Mouse (Mus musculus) heart, embryonic 14.5 days (tissue): Measurements from ENCODE around the gene Mcm2. TPM values are rescaled to one million over a fixed set of nuclear protein-coding genes. Genes with fewer than 3 reads are reported as not detected.

Experiments used
- ATAC-seq: fragments of 200-750 bp; cut with Nextera tagmentation; 2 replicates; pipeline ENCODE4 v1.8.0; 2017; ENCODE audit warnings: low read depth, moderate TSS enrichment; ENCODE audit not compliant: insufficient number of reproducible peaks, insufficient read depth, low FRiP score
- H3K27ac ChIP-seq, 2 experiments: fragments of 200-500 bp in 1 of 2; fragments of 300-500 bp in 1 of 2; sonication (generic) in 1 of 2; replicated peaks in 1 of 2; 2 replicates each; pipeline ENCODE4 v1.5.1; 2012 to 2014; ENCODE audit warnings: low read depth in 2 of 2, low read length in 2 of 2, control low read depth in 1 of 2, mild to moderate bottlenecking in 1 of 2, mixed read lengths in 1 of 2; ENCODE audit not compliant: control insufficient read depth in 1 of 2, insufficient read depth in 1 of 2
- H3K27me3 ChIP-seq: fragments of 300-500 bp; sonication (generic); 2 replicates; pipeline ENCODE4 v1.6.1; 2014; ENCODE audit warnings: mild to moderate bottlenecking, low read length, control low read depth; ENCODE audit not compliant: control insufficient read depth, insufficient read depth
- H3K36me3 ChIP-seq: fragments of 300-500 bp; sonication (generic); 2 replicates; pipeline ENCODE4 v1.6.1; 2014; ENCODE audit warnings: mild to moderate bottlenecking, control low read depth, low read length, mixed read lengths; ENCODE audit not compliant: control insufficient read depth, insufficient read depth
- H3K4me1 ChIP-seq, 2 experiments: fragments of 200-500 bp in 1 of 2; fragments of 300-500 bp in 1 of 2; sonication (generic) in 1 of 2; 2 replicates each; pipeline ENCODE4 v1.6.1; 2012 to 2014; ENCODE audit warnings: low read length in 2 of 2, control low read depth in 1 of 2, mixed read lengths in 1 of 2; ENCODE audit not compliant: control insufficient read depth in 2 of 2, insufficient read depth in 2 of 2
- H3K4me2 ChIP-seq: fragments of 300-500 bp; sonication (generic); 2 replicates; pipeline ENCODE4 v1.6.1; 2014; ENCODE audit warnings: mild to moderate bottlenecking, low read length
- H3K4me3 ChIP-seq, 2 experiments: fragments of 200-500 bp in 1 of 2; fragments of 300-500 bp in 1 of 2; sonication (generic) in 1 of 2; 2 replicates each; pipeline ENCODE4 v1.5.1; 2012 to 2014; ENCODE audit warnings: low read length in 2 of 2, mild to moderate bottlenecking in 2 of 2, control low read depth in 1 of 2, low read depth in 1 of 2, moderate library complexity in 1 of 2; ENCODE audit not compliant: control insufficient read depth in 1 of 2, insufficient read depth in 1 of 2
- H3K9ac ChIP-seq: fragments of 300-500 bp; sonication (generic); 2 replicates; pipeline ENCODE4 v1.6.1; 2014; ENCODE audit warnings: mild to moderate bottlenecking, low read length
- H3K9me3 ChIP-seq: fragments of 300-500 bp; sonication (generic); 2 replicates; pipeline ENCODE4 v1.6.1; 2016; ENCODE audit warnings: low read length, control low read depth; ENCODE audit not compliant: control insufficient read depth
- whole genome bisulfite sequencing: fragments of 180-500 bp; shearing (Covaris S2); extraction: QIAGEN DNeasy Blood & Tissue Kit; methylation state at CpG from one replicate; pipeline ENCODE4 v1.1.7; 2014; 5-methylcytosine and 5-hydroxymethylcytosine counted together
- polyA plus RNA-seq: library from polyadenylated mRNA; unstranded; fragments of >200 nt; fragmentation: Nextera tagmentation; extraction: Ambion mirVana; gene quantifications from 2 replicates; pipeline ENCODE4 v1.2.1, GENCODE M21; 2014

The Mcm2 gene
- polyA plus RNA-seq, 1 experiment from 2014 or later: 79.2 TPM

DNA sequence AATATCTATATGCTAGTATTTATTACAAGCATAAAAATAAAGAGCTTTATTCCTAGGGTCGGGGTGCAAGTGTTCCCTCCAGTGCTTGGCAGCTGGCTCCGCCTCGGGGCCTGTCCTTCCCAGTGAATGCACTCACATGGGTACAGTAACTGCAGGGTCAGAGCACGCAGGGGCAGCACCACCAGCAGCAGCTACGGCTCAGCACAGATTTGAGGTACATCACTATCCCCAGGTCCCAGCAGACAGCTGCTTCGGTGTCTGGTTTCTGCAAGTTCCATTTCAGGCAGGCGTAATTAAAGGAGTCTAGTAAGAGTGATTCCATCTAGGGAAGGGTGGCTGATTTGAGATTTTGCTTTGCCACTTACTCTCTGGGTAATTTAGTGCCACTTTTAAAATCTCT is 40.2 kb downstream of the Mcm2 start:
- 0 out of 2 replicates have a peak, but pooled peaks cover 3% of the 10 kb centered on the region for H3K9me3 ChIP-seq
- H3K27ac ChIP-seq: peak overlapping the region; percentile 17 to 91; a peak in 3 of 4 replicates
- H3K9ac ChIP-seq: peak overlapping the region; percentile 21; the same call in 1 of the 2 replicates
- no peak for ATAC-seq
- peaks cover 6% of the 10 kb centered on the region; the same call in 1 of the 2 replicates for H3K36me3 ChIP-seq
- no peaks in the 10 kb centered on the region for H3K27me3 ChIP-seq
- peaks cover 11 to 22% of the 10 kb centered on the region in 2 experiments for H3K4me1 ChIP-seq
- WGBS: 46% methylated on average over 7 of the region's 7 CpGs
- H3K4me2 ChIP-seq: no peak overlapping the region
- H3K4me3 ChIP-seq: no peak overlapping the region

DNA sequence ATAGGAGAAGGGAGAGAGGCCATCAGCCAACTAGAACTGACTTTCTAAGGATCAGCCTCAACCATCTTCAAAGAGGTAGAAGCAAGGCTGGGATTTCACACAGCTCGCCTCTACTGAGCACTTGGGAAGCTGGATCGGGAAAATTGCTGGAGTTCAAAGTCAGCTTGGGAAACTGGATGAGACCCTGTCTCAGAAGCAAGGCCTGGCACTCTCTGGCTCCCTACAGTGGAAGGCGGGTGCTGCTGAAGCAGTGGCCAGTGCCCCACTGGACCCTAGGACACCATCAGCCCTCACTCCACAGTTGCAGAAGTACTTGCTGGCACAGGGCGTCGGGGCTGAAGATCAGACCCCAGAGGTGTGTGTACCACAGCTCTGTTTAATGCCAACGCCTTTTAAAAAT is 40.8 kb downstream of the Mcm2 start:
- Histone ChIP-seq H3K27ac (peak overlapping the region; percentile 91 to 95), H3K4me1 (peaks cover 11 to 26% of the 10 kb centered on the region in 2 experiments), H3K4me2 (no peak overlapping the region; the same call in none of the 2 replicates), H3K9me3 (0 out of 2 replicates have a peak, but pooled peaks cover 3% of the 10 kb centered on the region), H3K36me3 (peaks cover 2% of the 10 kb centered on the region; the same call in 1 of the 2 replicates), H3K27me3 (no peaks in the 10 kb centered on the region), H3K4me3 (no peak overlapping the region), H3K9ac (peak overlapping the region; percentile 35)
- no peak for ATAC-seq
- WGBS: 54% methylated on average over 6 of the region's 6 CpGs

DNA sequence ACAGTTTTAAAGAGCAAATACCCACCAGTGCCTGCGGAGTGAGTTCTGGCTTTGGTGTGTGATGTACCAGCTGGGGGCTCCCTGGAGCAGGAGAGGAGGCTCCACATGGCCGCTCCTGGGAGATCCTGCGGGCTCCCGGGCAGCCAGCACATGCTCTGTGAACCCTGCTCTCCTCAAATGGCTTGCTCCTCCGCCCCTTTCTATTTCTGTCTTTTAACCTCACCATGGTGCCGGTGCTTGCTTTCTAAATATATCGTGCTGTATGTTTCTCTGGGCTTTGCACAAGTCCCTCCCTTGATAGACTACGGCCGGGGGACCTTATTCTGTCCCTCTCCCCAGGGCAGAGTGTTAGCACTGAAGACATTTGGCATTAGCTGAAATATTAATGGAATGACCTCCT is 41.3 kb downstream of the Mcm2 start:
- Histone ChIP-seq H3K9ac (peak overlapping the region; percentile 35), H3K4me2 (peak overlapping the region; percentile 21), H3K4me1 (peaks cover 11 to 27% of the 10 kb centered on the region in 2 experiments), H3K27me3 (no peaks in the 10 kb centered on the region), H3K4me3 (no peak overlapping the region), H3K36me3 (no peaks in the 10 kb centered on the region), H3K27ac (peak overlapping the region; percentile 91 to 95), H3K9me3 (0 out of 2 replicates have a peak, but pooled peaks cover 3% of the 10 kb centered on the region)
- peak; percentile 77 for ATAC-seq
- 5% methylated on average over 9 of the region's 9 CpGs for WGBS

DNA sequence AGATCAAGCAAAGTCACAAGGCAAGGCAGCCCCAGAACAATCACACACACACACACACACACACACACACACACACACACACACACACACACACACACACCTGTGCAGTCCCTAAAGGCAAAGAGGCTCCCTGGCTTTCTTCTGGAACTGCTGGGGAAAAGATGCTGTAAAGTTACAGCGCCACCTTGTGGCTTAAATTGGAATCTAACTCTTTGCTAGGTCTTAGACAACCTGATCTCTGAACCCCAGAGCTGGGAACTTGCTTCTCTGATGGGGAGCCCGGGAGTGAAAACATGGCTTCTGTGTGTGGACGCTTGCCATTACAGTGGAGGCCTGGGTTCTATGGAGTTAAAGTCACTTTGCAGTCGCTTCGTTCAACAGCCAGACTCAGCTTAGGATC is 42.9 kb downstream of the Mcm2 start:
- Histone ChIP-seq H3K9me3 (0 out of 2 replicates have a peak, but pooled peaks cover 3% of the 10 kb centered on the region), H3K4me3 (no peak overlapping the region), H3K27me3 (no peaks in the 10 kb centered on the region), H3K27ac (no peak overlapping the region), H3K4me1 (peaks cover 11 to 27% of the 10 kb centered on the region in 2 experiments), H3K36me3 (no peaks in the 10 kb centered on the region), H3K9ac (no peak overlapping the region), H3K4me2 (no peak overlapping the region)
- no peak for ATAC-seq
- 18% methylated on average over 5 of the region's 5 CpGs for WGBS

DNA sequence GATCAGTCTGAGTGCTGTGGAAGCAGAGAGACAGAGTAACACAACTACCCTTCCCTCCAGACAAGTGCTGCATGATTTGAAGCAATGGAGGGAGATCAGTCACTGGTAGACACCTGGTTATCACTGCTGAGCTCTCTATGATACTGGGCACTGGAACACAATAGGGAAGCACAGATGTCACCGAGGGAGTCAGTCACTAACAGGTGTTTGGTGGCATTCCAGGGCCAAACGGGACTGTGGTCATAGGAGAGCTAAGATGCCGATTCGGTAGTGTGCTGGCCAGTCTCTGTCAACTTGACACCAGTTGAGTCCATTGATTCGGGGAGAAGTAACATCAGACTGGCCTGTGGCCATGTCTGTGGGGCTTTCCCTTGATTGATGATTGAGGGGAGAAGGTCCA is 44.1 kb downstream of the Mcm2 start:
- H3K27ac ChIP-seq: no peak overlapping the region
- WGBS: 70% methylated on average over 5 of the region's 5 CpGs
- no peaks in the 10 kb centered on the region for H3K36me3 ChIP-seq
- no peak overlapping the region for H3K4me3 ChIP-seq
- no peak overlapping the region for H3K9ac ChIP-seq
- H3K9me3 ChIP-seq: 0 out of 2 replicates have a peak, but pooled peaks cover 3% of the 10 kb centered on the region
- peaks cover 11 to 27% of the 10 kb centered on the region in 2 experiments for H3K4me1 ChIP-seq
- H3K4me2 ChIP-seq: no peak overlapping the region
- ATAC-seq: no peak
- H3K27me3 ChIP-seq: no peaks in the 10 kb centered on the region

DNA sequence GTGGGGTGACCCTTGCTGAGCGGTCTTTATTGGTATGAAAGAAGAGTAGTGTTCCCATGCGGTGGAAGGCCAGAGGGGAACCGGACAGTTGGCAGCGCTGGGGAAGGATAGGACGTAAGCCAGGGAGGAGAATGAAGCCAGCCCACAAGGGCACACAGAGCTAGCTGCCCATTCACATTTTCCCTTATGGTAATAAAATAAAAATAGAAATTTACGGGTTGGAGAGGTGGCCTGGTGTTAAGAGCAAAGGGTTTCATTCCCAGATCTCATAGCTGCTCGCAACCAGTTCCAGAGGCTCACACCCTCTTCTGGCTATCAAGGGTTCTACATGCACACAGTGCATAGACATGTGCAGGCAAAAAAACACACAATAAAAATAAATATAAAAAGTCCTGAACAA is 48.5 kb downstream of the Mcm2 start:
- Histone ChIP-seq H3K4me3 (no peak overlapping the region), H3K27ac (no peak overlapping the region), H3K36me3 (no peaks in the 10 kb centered on the region), H3K9ac (no peak overlapping the region), H3K4me1 (0 out of 4 replicates have a peak, but pooled peaks cover 0 to 4% of the 10 kb centered on the region in 2 experiments), H3K27me3 (no peaks in the 10 kb centered on the region), H3K9me3 (0 out of 2 replicates have a peak, but pooled peaks cover 3% of the 10 kb centered on the region), H3K4me2 (no peak overlapping the region)
- ATAC-seq: no peak
- WGBS: 77% methylated on average over 7 of the region's 7 CpGs

DNA sequence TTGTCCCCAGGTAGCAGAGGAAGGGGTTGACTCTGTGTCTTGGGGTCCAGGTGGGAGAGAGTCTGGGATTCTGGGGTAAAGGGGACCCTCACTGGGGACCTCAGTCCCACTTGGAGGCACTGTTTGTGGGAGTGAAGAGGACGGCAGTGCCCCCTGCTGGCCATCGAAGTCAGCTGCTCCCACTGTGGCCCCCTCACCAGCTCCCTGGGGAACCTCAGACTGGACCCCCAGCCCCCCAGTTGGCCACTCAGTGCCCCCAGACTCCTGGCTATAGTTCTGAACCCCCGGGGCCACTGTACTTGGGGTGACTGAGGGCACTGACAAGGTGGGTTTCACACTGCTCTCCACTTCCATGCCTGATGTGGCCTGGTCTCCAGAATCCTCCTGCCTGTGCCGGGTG is 49.3 kb downstream of the Mcm2 start:
- H3K27ac ChIP-seq: no peak overlapping the region
- 0 out of 4 replicates have a peak, but pooled peaks cover 0 to 4% of the 10 kb centered on the region in 2 experiments for H3K4me1 ChIP-seq
- 50% methylated on average over 4 of the region's 4 CpGs for WGBS
- H3K36me3 ChIP-seq: no peaks in the 10 kb centered on the region
- ATAC-seq: no peak
- 0 out of 2 replicates have a peak, but pooled peaks cover 3% of the 10 kb centered on the region for H3K9me3 ChIP-seq
- H3K4me3 ChIP-seq: no peak overlapping the region
- H3K9ac ChIP-seq: no peak overlapping the region
- H3K4me2 ChIP-seq: no peak overlapping the region
- no peaks in the 10 kb centered on the region for H3K27me3 ChIP-seq

DNA sequence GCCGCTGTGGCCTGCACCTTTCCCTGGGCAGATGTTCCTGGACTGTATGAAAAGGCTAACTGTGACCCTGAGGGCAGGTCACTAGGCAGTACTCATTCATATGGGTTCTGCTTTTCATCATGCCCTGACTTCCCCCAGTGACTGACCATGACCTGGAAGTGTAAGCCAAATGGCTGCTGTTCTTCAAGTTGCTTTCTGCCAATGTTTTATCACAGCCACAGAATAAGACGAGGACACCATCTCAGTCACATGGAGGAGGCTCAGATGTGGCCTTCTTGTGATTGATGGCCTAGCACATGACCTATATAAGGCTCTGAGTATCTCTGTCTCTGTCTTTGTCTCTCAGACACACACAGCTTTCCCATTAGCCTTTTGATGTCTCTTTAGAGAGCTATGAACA is 51.0 kb downstream of the Mcm2 start:
- 55% methylated on average over 2 of the region's 2 CpGs for WGBS
- H3K4me1 ChIP-seq: peaks cover 6 to 11% of the 10 kb centered on the region in 2 experiments; a peak in 3 of 4 replicates
- H3K36me3 ChIP-seq: no peaks in the 10 kb centered on the region
- H3K4me2 ChIP-seq: no peak overlapping the region
- no peak overlapping the region for H3K9ac ChIP-seq
- 0 out of 2 replicates have a peak, but pooled peaks cover 3% of the 10 kb centered on the region for H3K9me3 ChIP-seq
- H3K4me3 ChIP-seq: no peak overlapping the region
- H3K27ac ChIP-seq: no peak overlapping the region
- H3K27me3 ChIP-seq: no peaks in the 10 kb centered on the region
- no peak for ATAC-seq
